Comparison of ENCODE assay signal across 12 mouse cellular contexts in genomic region chr1:60493421-60493820, GRCm38 (mm10).
"Had no signal": no experiment of that assay in that cellular context is flagged by ENCODE, and none has a peak within 500 bp of the region (broad histone marks: within the 10 kb centered on the region; RNA-seq: fewer than 3 reads in every experiment).

No protein-coding gene starts in this region.

- DNase-seq: cerebellum, adult 8-10 months; cerebellum, adult 9-10 months; cerebellum, postnatal 36 days; embryo, embryonic 11 days; forebrain, postnatal 0 days; gastrocnemius, adult 2 months; gastrocnemius, postnatal 10 days; gastrocnemius, postnatal 14 days; gastrocnemius, postnatal 25 days; gastrocnemius, postnatal 36 days; heart, adult 18-20 months; heart, adult 2 months had no signal
